Mouse (Mus musculus) adrenal gland, adult 8-10 months (tissue): ENCODE data around the gene Pebp1. TPM values are rescaled to one million over a fixed set of nuclear protein-coding genes. Genes with fewer than 3 reads are reported as not detected.

ENCODE experiments used
- DNase-seq: peaks from one replicate; pipeline ENCODE4 v3.0.0; 2022
- total RNA-seq, 4 experiments: library from RNA; stranded (reverse); gene quantifications; 2 replicates each; pipeline ENCODE4 v1.2.4; 2022

The Pebp1 gene
- total RNA-seq, 4 experiments from 2014 or later, result 1,354 to 1,788 (median 1,543) TPM

DNA sequence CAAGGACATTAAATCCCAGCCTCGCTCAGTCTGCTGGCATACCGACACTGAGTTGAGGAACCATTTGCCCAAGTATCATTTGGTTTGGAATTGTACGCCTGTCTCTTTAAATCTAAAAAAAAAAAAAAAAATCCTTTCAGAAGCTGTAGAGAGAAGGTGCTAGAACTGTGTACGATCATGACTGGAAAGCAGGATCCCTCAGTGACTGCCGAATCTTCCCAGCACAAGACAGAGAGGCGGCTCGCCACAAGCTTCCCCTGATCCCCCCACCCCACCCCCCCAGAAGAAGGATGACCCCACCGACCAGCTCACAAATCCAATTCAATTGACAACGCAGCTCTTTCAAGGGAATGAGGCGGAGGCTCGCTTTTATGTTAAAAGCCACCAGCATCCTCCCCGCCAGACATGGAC lies 47.1 kb downstream of the Pebp1 start:
- no peak for DNase-seq

DNA sequence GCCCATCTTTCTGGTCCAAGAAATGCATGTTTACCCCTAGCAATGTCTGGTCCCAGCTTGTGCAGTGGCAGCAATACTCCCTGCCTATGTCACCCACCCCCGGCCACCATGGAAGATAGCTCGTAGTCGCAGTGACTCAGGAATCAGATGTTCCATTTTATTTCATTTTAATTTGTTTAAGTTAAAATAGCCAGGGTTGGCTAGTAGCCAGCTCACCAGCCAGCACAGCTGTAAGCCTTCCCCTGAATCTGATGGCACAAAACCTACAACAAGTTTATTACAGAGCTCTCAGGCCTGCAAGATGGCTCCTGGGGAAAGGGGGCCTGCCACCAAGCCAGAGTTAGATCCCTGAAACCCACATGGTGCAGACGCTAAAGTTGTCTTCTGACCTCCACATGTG lies 48.3 kb downstream of the Pebp1 start:
- DNase-seq, result no peak

DNA sequence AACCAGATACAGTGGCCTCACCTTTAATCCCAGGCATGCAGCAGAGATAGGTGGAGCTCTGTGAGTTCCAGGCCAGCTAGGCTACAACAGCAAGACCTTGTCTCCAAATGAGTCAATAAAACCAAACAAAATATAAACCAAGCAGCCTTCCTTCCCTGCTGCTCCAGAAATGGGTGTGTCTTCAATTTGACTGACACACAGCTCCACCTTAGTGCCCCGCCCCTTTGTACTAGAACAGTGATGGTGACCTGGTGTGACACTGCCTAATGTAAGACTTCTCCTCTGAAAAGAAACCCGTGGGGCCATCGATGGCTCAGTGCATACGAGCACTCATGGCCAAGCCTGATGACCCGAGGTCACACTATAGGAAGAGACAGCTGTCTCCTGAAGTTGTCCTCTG lies 50.9 kb downstream of the Pebp1 start:
- DNase-seq, result no peak

Other genes starting within 250 kb of the Pebp1 start
- 100 to 1,000 TPM; 108 to 130 (median 123) TPM for gene Suds3, start 171.5 kb downstream of the Pebp1 start, total RNA-seq
- gene Taok3, start 167.5 kb downstream of the Pebp1 start, total RNA-seq, result 10 to 100 TPM; 36.8 to 59.1 (median 47.9) TPM
- 10 to 100 TPM; 22.2 to 64.9 (median 42.7) TPM for gene Vsig10, start 31.5 kb upstream of the Pebp1 start, total RNA-seq
- 100 to 1,000 TPM; 138 to 152 (median 146) TPM for gene Wsb2, start 69.7 kb upstream of the Pebp1 start, total RNA-seq
- gene Rfc5, start 101.4 kb upstream of the Pebp1 start, total RNA-seq, result 10 to 100 TPM in 2 of 4 experiments, 1 to 10 TPM in 2; 8.8 to 12.1 (median 9.8) TPM
- 1 to 10 TPM; 5.9 to 9.6 (median 6.8) TPM for gene Ksr2, start 126.4 kb upstream of the Pebp1 start, total RNA-seq